Mouse (Mus musculus) lung, adult 2 months (tissue): ENCODE data around the gene Ehd1.

Experiments used
- CTCF ChIP-seq: fragments of 200-500 bp; IDR thresholded peaks from 2 replicates; pipeline ENCODE4 v1.5.1; 2011; ENCODE audit warnings: mild to moderate bottlenecking, low read length, control low read depth; ENCODE audit not compliant: insufficient read depth
- POLR2A ChIP-seq: fragments of 200-500 bp; IDR thresholded peaks from 2 replicates; pipeline ENCODE4 v1.6.1; 2011; ENCODE audit warnings: low read depth, mild to moderate bottlenecking, control low read depth, low read length, borderline replicate concordance; ENCODE audit errors: extremely low read depth

DNA sequence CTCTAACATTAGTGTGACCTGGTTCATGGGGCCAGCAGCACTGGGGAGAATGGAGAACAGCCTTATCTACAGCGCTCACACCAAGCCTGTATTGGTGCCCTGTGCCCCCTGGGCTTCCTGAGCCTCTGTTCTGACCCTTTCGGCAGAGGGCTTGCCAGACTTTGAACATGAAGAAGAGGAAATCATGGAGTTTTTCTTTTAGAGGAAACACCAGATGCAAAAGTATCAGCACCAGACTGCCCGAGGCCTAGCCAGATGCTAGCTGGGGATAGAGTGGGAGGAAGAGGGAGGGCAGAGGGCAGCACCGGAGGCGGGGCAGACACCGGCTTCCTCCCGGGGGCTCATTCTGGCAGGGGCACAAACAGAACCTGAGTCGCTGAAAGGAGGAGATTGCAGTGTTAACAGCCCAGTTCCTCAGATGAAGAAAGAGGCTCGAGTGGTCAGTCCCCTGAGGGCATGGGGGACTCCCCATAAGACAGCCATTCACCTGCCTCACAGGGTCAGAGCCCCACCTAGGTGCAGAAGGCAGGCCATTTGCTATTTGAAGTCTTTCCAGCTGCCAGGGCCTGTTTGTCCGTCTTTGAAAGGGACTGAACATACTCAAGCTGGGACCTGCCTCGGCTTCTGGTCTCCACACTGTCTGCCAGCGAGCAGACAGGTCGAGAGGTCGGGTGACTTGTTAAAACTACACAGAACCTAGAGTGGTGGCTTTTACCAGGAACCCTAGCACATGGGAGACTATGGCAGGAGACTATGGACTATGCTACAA is 72.9 kb downstream of the Ehd1 start:
- no peak for TF ChIP-seq CTCF
- TF ChIP-seq POLR2A = no peak
